Comparison of ENCODE assay signal across 7 mouse cellular contexts in genomic region chr8:26747241-26747972, GRCm38 (mm10).
DNase-seq lines count a peak whose midpoint lies in the region; ATAC-seq and TF ChIP-seq lines count a peak whose summit lies in the region.

No protein-coding gene starts in this region.

- no peak overlapping the region for H3K27ac ChIP-seq in intestine, embryonic 14.5 days (ENCODE audit: low read depth)
- H3K27ac ChIP-seq in lung, postnatal 0 days (ENCODE audit: low read length): no peak overlapping the region

- H3K4me3 ChIP-seq in intestine, embryonic 14.5 days (ENCODE audit: low read depth, low read length): no peak overlapping the region
- no peak overlapping the region for H3K4me3 ChIP-seq in lung, postnatal 0 days (ENCODE audit: low read depth, low read length)

- no peak overlapping the region for H3K4me2 ChIP-seq in intestine, embryonic 14.5 days (ENCODE audit: low read length)
- H3K4me2 ChIP-seq in lung, postnatal 0 days (replicated peaks; ENCODE audit: low read depth, low read length): no peak overlapping the region

- no peak for TF ChIP-seq CTCF in lung, postnatal 0 days (IDR thresholded peaks at IDR 0.05)

- WGBS in intestine, embryonic 14.5 days: 41% methylated on average over 19 of the region's 19 CpGs
- WGBS in lung, postnatal 0 days: 43% methylated on average over 19 of the region's 19 CpGs

- peak; percentile 46; the same call in 1 of the 2 replicates for TF ChIP-seq EP300 in lung, postnatal 0 days (IDR thresholded peaks at IDR 0.05)

- no peaks in the 10 kb centered on the region for H3K9me3 ChIP-seq in intestine, embryonic 14.5 days (ENCODE audit: control insufficient read depth, low read length)
- H3K9me3 ChIP-seq in lung, postnatal 0 days (ENCODE audit: low read length): no peaks in the 10 kb centered on the region

- H3K36me3 ChIP-seq in intestine, embryonic 14.5 days (ENCODE audit: control insufficient read depth, insufficient read depth, low read length): no peaks in the 10 kb centered on the region
- H3K36me3 ChIP-seq in lung, postnatal 0 days (ENCODE audit: insufficient read depth, low read length): no peaks in the 10 kb centered on the region

- H3K9ac ChIP-seq in intestine, embryonic 14.5 days (ENCODE audit: low read length): no peak overlapping the region
- H3K9ac ChIP-seq in lung, postnatal 0 days (replicated peaks; ENCODE audit: low read depth): no peak overlapping the region

- no peaks in the 10 kb centered on the region for H3K27me3 ChIP-seq in intestine, embryonic 14.5 days (replicated peaks; ENCODE audit: control insufficient read depth, insufficient read depth, low read length)
- no peaks in the 10 kb centered on the region for H3K27me3 ChIP-seq in lung, postnatal 0 days (replicated peaks; ENCODE audit: insufficient read depth, low read length)

- ATAC-seq in intestine, embryonic 14.5 days (replicated peaks; ENCODE audit: low FRiP score, low TSS enrichment, low read depth): 0 out of 2 replicates have a peak, but pooled peaks have one; percentile 40
- ATAC-seq in lung, postnatal 0 days: peak; percentile 94

- DNase-seq in retina, postnatal 1 day: peak; percentile 26
- no peak for DNase-seq in retina, embryonic 14.5 days (ENCODE audit: low spot score)
- DNase-seq in embryo, embryonic 10.5 days (ENCODE audit: low spot score): peak; percentile 39
- no peak for DNase-seq in intestine, embryonic 14.5 days (ENCODE audit: low spot score)
- peak; percentile 89 for DNase-seq in lung, postnatal 0 days (ENCODE audit: low spot score)
- no peak for DNase-seq in spleen, postnatal 14 days (ENCODE audit: low spot score in 2 of 2)
- no peak for DNase-seq in B cell, adult 2 months

- H3K4me1 ChIP-seq in intestine, embryonic 14.5 days (replicated peaks; ENCODE audit: control insufficient read depth, insufficient read depth, low read length): peaks cover 11% of the 10 kb centered on the region
- H3K4me1 ChIP-seq in lung, postnatal 0 days (ENCODE audit: insufficient read depth, low read depth, low read length): no peaks in the 10 kb centered on the region

Comparison
In these comparisons a context has a peak if more than half of its experiments do, and no peak if none do; other contexts are left out.
1. DNase-seq: peak in retina, postnatal 1 day (single experiment), embryo, embryonic 10.5 days (single experiment) and lung, postnatal 0 days (single experiment); none in retina, embryonic 14.5 days (single experiment), intestine, embryonic 14.5 days (single experiment), spleen, postnatal 14 days (0 of 2) and B cell, adult 2 months (0 of 2).